25 mouse cellular contexts compared by ENCODE assay signal in the genomic region with DNA sequence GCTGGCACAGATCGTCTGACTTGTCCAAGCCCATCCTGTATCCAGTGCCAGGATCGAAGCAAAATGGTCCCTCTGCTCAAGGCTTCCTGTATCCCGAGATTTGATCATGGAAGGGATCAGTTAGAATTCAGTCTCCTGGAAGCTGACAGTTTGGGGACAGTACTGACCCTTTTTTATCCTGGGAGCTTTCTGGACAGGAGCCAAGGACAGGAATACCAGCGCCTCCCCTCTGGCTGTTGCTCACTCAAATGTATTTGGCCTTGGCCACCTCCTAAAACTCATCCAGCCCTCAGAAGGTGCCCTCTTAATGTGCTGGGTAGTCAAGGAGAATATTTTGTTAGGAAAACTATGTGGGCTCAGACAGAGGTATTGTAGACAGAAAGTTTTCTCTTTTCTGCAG. TPM values are rescaled to one million over a fixed set of nuclear protein-coding genes. Genes with fewer than 3 reads are reported as not detected.
DNase-seq lines count a peak whose midpoint lies in the region; ATAC-seq lines count a peak whose summit lies in the region.
"Had no signal": no experiment of that assay in that cellular context is flagged by ENCODE, and none has a peak within 500 bp of the region (broad histone marks: within the 10 kb centered on the region; RNA-seq: fewer than 3 reads in every experiment).

No protein-coding gene starts in this region.

- no peaks in the 10 kb centered on the region for H3K27me3 ChIP-seq in forebrain, embryonic 15.5 days
- H3K27me3 ChIP-seq: embryonic facial prominence, embryonic 15.5 days; forebrain, embryonic 12.5 days had no signal

- WGBS in forebrain, embryonic 15.5 days = 83% methylated on average over 4 of the region's 4 CpGs

- H3K36me3 ChIP-seq in forebrain, embryonic 15.5 days = no peaks in the 10 kb centered on the region
- H3K36me3 ChIP-seq: embryonic facial prominence, embryonic 13.5 days; embryonic facial prominence, embryonic 15.5 days; forebrain, embryonic 10.5 days; forebrain, embryonic 12.5 days; G1E had no signal

- no peak overlapping the region for H3K9ac ChIP-seq in forebrain, embryonic 15.5 days (replicated peaks)
- H3K9ac ChIP-seq: embryonic facial prominence, embryonic 13.5 days; embryonic facial prominence, embryonic 15.5 days; forebrain, embryonic 12.5 days; forebrain, postnatal 0 days had no signal

- H3K9me3 ChIP-seq in forebrain, embryonic 15.5 days = no peaks in the 10 kb centered on the region
- H3K9me3 ChIP-seq: embryonic facial prominence, embryonic 13.5 days; embryonic facial prominence, embryonic 15.5 days; forebrain, embryonic 10.5 days; forebrain, embryonic 12.5 days; G1E had no signal

- no peak overlapping the region for H3K27ac ChIP-seq in forebrain, embryonic 15.5 days (replicated peaks)
- H3K27ac ChIP-seq: embryonic facial prominence, embryonic 13.5 days; embryonic facial prominence, embryonic 15.5 days; forebrain, embryonic 10.5 days; forebrain, embryonic 12.5 days had no signal

- H3K4me2 ChIP-seq in forebrain, embryonic 15.5 days (replicated peaks) = no peak overlapping the region
- H3K4me2 ChIP-seq: embryonic facial prominence, embryonic 13.5 days; embryonic facial prominence, embryonic 15.5 days; forebrain, embryonic 12.5 days had no signal

- H3K4me3 ChIP-seq in forebrain, embryonic 15.5 days = no peak overlapping the region
- H3K4me3 ChIP-seq: embryonic facial prominence, embryonic 13.5 days; embryonic facial prominence, embryonic 15.5 days; erythroblast, embryonic 14.5 days; forebrain, embryonic 10.5 days; forebrain, embryonic 12.5 days had no signal

- no peaks in the 10 kb centered on the region for H3K4me1 ChIP-seq in forebrain, embryonic 15.5 days
- H3K4me1 ChIP-seq: embryonic facial prominence, embryonic 15.5 days; forebrain, embryonic 10.5 days; forebrain, embryonic 12.5 days had no signal

- DNase-seq in adrenal gland, adult (ENCODE audit: inconsistent age in 2 of 2, low spot score in 1 of 2) = peak; percentile 36 to 81
- no peak for DNase-seq in adrenal gland, postnatal 25 days
- peak; percentile 35 for DNase-seq in heart, adult 11 months
- DNase-seq in heart, postnatal 10 days = no peak
- DNase-seq in adrenal gland, postnatal 14 days = peak; percentile 51
- DNase-seq in embryo, embryonic 10.5 days (ENCODE audit: low spot score) = no peak
- DNase-seq: B cell, adult 2 months; cerebellum, adult 11-12 months; cerebellum, adult 2 months; cerebellum, adult 9-10 months; cerebellum, postnatal 10 days; cerebellum, postnatal 25 days; embryo, embryonic 11 days; forebrain, postnatal 0 days had no signal

- no peak for ATAC-seq in forebrain, embryonic 15.5 days (replicated peaks)
- ATAC-seq: activated CD4-positive, CD25-positive, alpha-beta regulatory T cell, adult 4 months; CD4-positive, CD25-positive, alpha-beta regulatory T cell, adult 4 months; forebrain, embryonic 14.5 days; forebrain, postnatal 0 days; Patski had no signal

- intact Hi-C loops in heart, postnatal 10 days (cut with DNase I) = no loop called here

RNA-seq across cellular contexts. Expression of a gene that starts 16.4 kb away (rescaled TPM):
- 14.2 and 18.9 TPM in 2 replicates for total RNA-seq in adrenal gland, postnatal 25 days (2021)
- 10 to 100 TPM; 16.0 TPM for total RNA-seq in heart, postnatal 10 days (2021)
- 15.7 and 16.7 TPM in 2 replicates for total RNA-seq in adrenal gland, postnatal 14 days (2021)
- 39.7 and 40.0 TPM in 2 replicates for polyA plus RNA-seq in forebrain, embryonic 15.5 days (2015; fragmentation: Nextera tagmentation; extraction: Ambion mirVana)

RNA-seq across cellular contexts. Expression of a gene that starts 16.9 kb away (rescaled TPM):
- total RNA-seq in adrenal gland, postnatal 25 days (2021) = not detected in 2 replicates
- under 1 TPM; 0.42 to 0.93 TPM for total RNA-seq in heart, postnatal 10 days (2021)
- 0.56 TPM in 1 of 2 replicates, not detected in the other for total RNA-seq in adrenal gland, postnatal 14 days (2021)
- 3.9 and 4.8 TPM in 2 replicates for polyA plus RNA-seq in forebrain, embryonic 15.5 days (2015; fragmentation: Nextera tagmentation; extraction: Ambion mirVana)
- total RNA-seq: G1E had no signal
- polyA plus RNA-seq: activated CD4-positive, CD25-positive, alpha-beta regulatory T cell, adult 4 months; CD4-positive, CD25-positive, alpha-beta regulatory T cell, adult 4 months; erythroblast, embryonic 14.5 days; G1E had no signal

Comparison
In these comparisons a context has a peak if more than half of its experiments do, and no peak if none do; other contexts are left out.
1. DNase-seq: peak in adrenal gland, adult (2 of 2), heart, adult 11 months (single experiment) and adrenal gland, postnatal 14 days (single experiment); none in adrenal gland, postnatal 25 days (single experiment), heart, postnatal 10 days (0 of 2) and embryo, embryonic 10.5 days (single experiment).